Mouse (Mus musculus): ENCODE measurements around the gene Abca3.
"Not testable (repeated sequence)": the region's sequence is repeated elsewhere in the genome, so short reads cannot be mapped to it uniquely, and the experiment has no call there.

The Abca3 gene

GRCm38 (mm10) chr17:24442632-24443155 lies 90.9 kb downstream of the Abca3 start, which contains the start of gene Dnase1l2:
Dnase1l2 (minus strand) TSS chr17:24443105.
- peak; percentile 61 to 62 for DNase-seq

GRCm38 (mm10) chr17:24443409-24443808 lies 91.7 kb downstream of the Abca3 start:
- peak; percentile 82 to 85 for DNase-seq

DNA sequence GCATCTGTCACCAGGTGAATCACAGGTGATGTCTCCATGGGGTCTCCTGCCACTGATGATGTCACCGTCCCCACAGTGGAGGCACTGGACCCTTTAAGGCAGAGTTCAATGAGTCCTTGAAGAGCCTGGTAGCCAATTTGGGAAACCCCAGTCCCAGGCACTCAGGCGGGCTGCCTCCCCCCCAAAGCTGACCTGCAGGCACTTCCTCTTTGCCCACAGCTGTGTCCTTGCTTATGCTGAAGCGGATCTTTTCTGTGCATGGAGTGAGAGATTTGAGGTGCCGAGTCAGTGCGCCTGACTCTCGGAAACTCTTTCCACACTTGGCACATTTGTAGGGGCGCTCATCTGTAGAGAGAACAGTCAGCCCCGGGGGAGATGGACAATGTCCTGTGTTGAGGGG lies 94.8 kb downstream of the Abca3 start:
- DNase-seq, result no peak

DNA sequence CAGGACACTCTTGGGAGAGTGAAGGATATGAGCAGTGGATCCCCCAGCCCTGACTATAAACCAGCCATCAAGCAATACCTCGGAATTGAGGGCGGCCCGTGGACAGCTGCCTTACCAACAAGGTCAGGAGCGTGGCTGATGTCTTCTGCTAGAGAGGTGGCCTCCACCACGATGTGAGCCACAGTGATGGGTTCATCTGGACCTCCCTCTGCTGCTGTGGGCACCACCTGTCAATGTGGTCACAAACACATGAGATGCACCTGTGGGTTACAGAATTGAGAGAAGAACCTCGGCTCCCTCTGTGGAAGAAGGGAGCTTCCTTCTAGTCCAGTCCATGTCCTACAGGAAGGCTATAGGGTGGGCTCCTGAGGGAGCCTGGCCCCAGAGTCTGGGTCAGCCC lies 97.8 kb downstream of the Abca3 start:
- no peak for DNase-seq

DNA sequence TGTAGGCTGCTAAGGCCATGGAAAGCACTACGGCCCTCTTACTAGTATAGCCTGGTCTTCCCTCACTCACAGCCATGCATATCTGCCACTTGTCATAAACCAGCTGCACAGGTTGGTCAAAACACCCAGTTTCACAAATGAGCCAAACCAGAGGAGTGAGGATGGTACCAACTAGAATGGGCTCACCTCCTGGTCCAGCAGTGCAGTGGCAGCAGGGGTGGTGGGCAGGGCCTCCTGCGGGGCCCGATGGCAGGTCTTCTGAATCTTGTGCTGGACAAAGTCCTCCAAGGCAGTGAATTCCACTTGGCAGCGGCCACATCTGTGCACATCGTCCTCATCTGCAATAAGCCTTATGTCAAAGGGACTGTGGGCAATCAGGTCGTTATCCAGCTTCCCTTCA lies 99.5 kb downstream of the Abca3 start:
- DNase-seq, result no peak

DNA sequence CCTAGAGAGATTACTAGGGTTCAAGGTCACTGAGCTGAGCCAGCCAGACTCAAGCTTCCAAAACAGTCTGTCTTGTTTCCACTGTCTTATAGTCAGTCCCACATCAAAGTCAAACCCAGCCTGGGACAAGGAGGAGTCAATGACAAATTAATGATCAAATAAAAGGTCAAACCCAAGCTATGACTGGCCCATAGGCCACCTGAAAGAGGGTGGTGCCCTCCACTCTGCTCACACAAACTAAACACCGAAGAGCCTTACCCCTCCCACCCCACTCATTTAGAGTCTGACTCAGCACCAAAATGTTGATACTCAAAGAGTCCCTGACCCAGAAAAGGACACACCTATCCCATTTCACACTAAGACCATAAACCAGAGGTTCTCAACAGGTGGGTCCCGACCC lies 101.6 kb downstream of the Abca3 start:
- no peak for DNase-seq

DNA sequence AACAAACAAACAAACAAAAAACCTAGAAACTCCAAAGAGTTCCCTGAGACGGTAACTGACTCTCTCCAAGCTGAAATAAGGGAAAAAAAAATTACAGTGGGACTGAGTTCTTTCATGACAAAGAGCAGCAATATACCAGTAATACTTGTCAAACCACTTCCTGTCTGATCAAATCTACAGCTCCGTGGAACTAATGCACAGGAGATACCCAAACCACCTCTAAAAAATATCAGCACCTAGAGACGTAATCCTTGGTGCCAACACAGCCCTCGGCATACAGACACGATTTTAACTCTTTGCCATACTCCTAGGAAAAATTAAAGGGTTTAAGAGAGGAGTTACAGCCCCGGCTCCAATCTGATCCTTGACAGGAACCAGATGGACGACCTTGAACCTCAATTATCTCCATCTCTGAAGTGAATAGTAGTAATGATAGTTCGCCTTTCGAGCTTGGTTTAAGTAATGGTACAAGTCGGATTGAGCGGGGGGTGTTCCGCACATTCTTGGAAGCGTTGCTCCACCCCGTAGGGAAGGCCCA lies 102.5 kb downstream of the Abca3 start:
- DNase-seq, result no peak

GRCm38 (mm10) chr17:24454756-24455522 lies 103.2 kb downstream of the Abca3 start:
- DNase-seq, result peak; percentile 97 to 99

GRCm38 (mm10) chr17:24455523-24456206 lies 103.9 kb downstream of the Abca3 start:
- DNase-seq, result not testable (repeated sequence)

Data from cerebellum, postnatal 25 days (tissue).